Mouse (Mus musculus) bone marrow macrophage, adult 2 months (primary cell): ENCODE data around the gene Gse1.

ENCODE experiments used
- CTCF ChIP-seq: IDR thresholded peaks from 2 replicates; pipeline ENCODE4 v1.5.1; 2012; ENCODE audit warnings: low read depth, mild to moderate bottlenecking, low read length, moderate library complexity
- POLR2A ChIP-seq: IDR thresholded peaks from 2 replicates; pipeline ENCODE4 v1.6.1; 2012; ENCODE audit warnings: mild to moderate bottlenecking, low read depth, low read length, borderline replicate concordance

GRCm38 (mm10) chr8:120428492-120428891 lies 200.2 kb downstream of the Gse1 start:
- TF ChIP-seq POLR2A = no peak
- TF ChIP-seq CTCF = no peak
